Mouse (Mus musculus) intestine, postnatal 0 days (tissue): Measurements from ENCODE around the gene Slc9b2. TPM values are rescaled to one million over a fixed set of nuclear protein-coding genes. Genes with fewer than 3 reads are reported as not detected.

Experiments
- ATAC-seq: fragments of 200-750 bp; cut with Nextera tagmentation; 2 replicates; pipeline ENCODE4 v1.8.0; 2017; ENCODE audit warnings: mild to moderate bottlenecking, moderate TSS enrichment, moderate library complexity
- H3K27ac ChIP-seq: fragments of 300-500 bp; sonication (generic); 2 replicates; pipeline ENCODE4 v1.5.1; 2014; ENCODE audit warnings: mild to moderate bottlenecking, low read depth, low read length, moderate library complexity
- H3K27me3 ChIP-seq: fragments of 300-500 bp; sonication (generic); replicated peaks from 2 replicates; pipeline ENCODE4 v1.6.1; 2014; ENCODE audit warnings: low read length, mixed read lengths; ENCODE audit not compliant: control insufficient read depth, insufficient read depth
- H3K36me3 ChIP-seq: fragments of 300-500 bp; sonication (generic); 2 replicates; pipeline ENCODE4 v1.6.1; 2014; ENCODE audit warnings: mild to moderate bottlenecking, moderate library complexity; ENCODE audit not compliant: control insufficient read depth, insufficient read depth
- H3K4me1 ChIP-seq: fragments of 300-500 bp; sonication (generic); replicated peaks from 2 replicates; pipeline ENCODE4 v1.6.1; 2014; ENCODE audit warnings: antibody characterized with exemption, low read length, mixed read lengths; ENCODE audit not compliant: control insufficient read depth, insufficient read depth
- H3K4me2 ChIP-seq: fragments of 300-500 bp; sonication (generic); replicated peaks from 2 replicates; pipeline ENCODE4 v1.6.1; 2014; ENCODE audit warnings: low read depth, mild to moderate bottlenecking, moderate library complexity
- H3K4me3 ChIP-seq: fragments of 300-500 bp; sonication (generic); 2 replicates; pipeline ENCODE4 v1.5.1; 2014; ENCODE audit warnings: low read depth, low read length
- H3K9ac ChIP-seq: fragments of 300-500 bp; sonication (generic); 2 replicates; pipeline ENCODE4 v1.6.1; 2014; ENCODE audit warnings: mild to moderate bottlenecking, low read depth, low read length
- H3K9me3 ChIP-seq: fragments of 300-500 bp; sonication (generic); 2 replicates; pipeline ENCODE4 v1.6.1; 2016; ENCODE audit warnings: mixed run types; ENCODE audit not compliant: control insufficient read depth
- CTCF ChIP-seq: sonication (generic); IDR thresholded peaks from 2 replicates; pipeline ENCODE4 v1.5.1; 2016; ENCODE audit warnings: low read depth, mild to moderate bottlenecking, control low read depth, antibody characterized with exemption, moderate library complexity
- WGBS: fragments of 180-500 bp; shearing (Covaris S2); extraction: QIAGEN DNeasy Blood & Tissue Kit; methylation state at CpG from one replicate; pipeline ENCODE4 v1.1.7; 2014; 5-methylcytosine and 5-hydroxymethylcytosine counted together
- polyA plus RNA-seq: library from polyadenylated mRNA; unstranded; fragments of >200 nt; fragmentation: Nextera tagmentation; extraction: Ambion mirVana; gene quantifications from 2 replicates; pipeline ENCODE4 v1.2.1, GENCODE M21; 2015

Gene Slc9b2
- polyA plus RNA-seq, 1 experiment from 2014 or later = 0.59 TPM

DNA sequence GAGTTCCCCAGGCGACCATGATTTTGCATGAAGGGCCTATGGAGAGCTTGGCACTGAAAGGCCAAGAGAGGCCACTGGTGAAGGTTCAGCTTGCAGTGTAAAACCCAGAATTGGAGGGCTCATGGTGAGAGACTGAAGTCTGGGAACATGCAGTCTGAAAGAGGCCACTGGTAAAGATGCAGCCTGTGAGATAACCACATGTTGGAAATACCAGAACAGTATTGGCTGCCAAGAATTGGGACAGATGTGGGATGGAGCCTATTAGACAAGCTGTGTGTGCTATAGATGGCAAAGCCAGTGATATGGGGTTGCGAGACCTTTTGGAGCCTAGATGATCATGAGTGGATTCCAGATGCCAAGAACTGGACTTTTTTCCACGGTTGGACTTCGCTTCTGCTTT is 72.4 kb downstream of the Slc9b2 start:
- no peak for TF ChIP-seq CTCF
- Histone ChIP-seq H3K9ac (no peak overlapping the region), H3K4me2 (no peak overlapping the region), H3K27me3 (no peaks in the 10 kb centered on the region), H3K4me1 (no peaks in the 10 kb centered on the region), H3K27ac (no peak overlapping the region), H3K9me3 (no peaks in the 10 kb centered on the region), H3K4me3 (no peak overlapping the region), H3K36me3 (no peaks in the 10 kb centered on the region)
- 86% methylated on average over 4 of the region's 4 CpGs for WGBS
- no peak for ATAC-seq

DNA sequence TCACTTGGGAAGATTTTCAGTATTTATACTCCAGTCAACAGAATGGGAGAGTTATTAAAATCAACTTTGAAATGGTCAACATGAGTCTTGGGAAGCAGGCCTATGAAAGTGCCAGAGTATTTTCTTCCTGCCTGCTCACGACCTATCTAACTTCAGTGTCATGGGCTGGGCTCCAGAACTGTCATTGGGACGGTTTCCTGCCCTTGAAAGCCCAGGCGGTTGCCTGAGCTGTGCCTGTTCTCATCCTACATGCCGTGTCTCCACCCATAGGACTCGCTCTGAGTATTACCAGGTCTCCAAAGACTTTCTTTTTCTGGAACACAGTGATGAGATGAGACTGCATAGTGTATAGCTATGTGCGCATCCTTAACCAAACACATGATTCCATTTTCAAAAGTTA is 85.7 kb downstream of the Slc9b2 start:
- no peak overlapping the region for H3K9ac ChIP-seq
- no peaks in the 10 kb centered on the region for H3K9me3 ChIP-seq
- TF ChIP-seq CTCF = no peak
- no peaks in the 10 kb centered on the region for H3K27me3 ChIP-seq
- 60% methylated on average over 6 of the region's 6 CpGs for WGBS
- H3K4me1 ChIP-seq = no peaks in the 10 kb centered on the region
- no peak overlapping the region for H3K4me2 ChIP-seq
- no peak overlapping the region for H3K4me3 ChIP-seq
- no peak overlapping the region for H3K27ac ChIP-seq
- H3K36me3 ChIP-seq = no peaks in the 10 kb centered on the region
- no peak for ATAC-seq

Other genes starting within 250 kb of the Slc9b2 start
- 5.4 and 5.6 TPM in 2 replicates for gene Cenpe, start 95.2 kb upstream of the Slc9b2 start, polyA plus RNA-seq
- gene Bdh2, start 26.5 kb upstream of the Slc9b2 start, polyA plus RNA-seq = 5.6 and 8.0 TPM in 2 replicates
- gene Slc9b1, start 40.3 kb downstream of the Slc9b2 start, polyA plus RNA-seq = 0.24 TPM in 1 of 2 replicates, not detected in the other
- gene Cisd2, start 116.2 kb downstream of the Slc9b2 start, polyA plus RNA-seq = 41.6 and 44.3 TPM in 2 replicates
- gene Ube2d3, start 130.4 kb downstream of the Slc9b2 start, polyA plus RNA-seq = 383 and 404 TPM in 2 replicates
- gene Manba, start 177.9 kb downstream of the Slc9b2 start, polyA plus RNA-seq = 18.6 and 20.9 TPM in 2 replicates